Mouse (Mus musculus): ENCODE measurements around the gene Nphp1. TPM values are rescaled to one million over a fixed set of nuclear protein-coding genes. Genes with fewer than 3 reads are reported as not detected.

Nphp1 gene
- total and polyA plus RNA-seq, 3 experiments = 19.1 to 63.6 (median 37.1) TPM

- Histone ChIP-seq H3K9me3 (replicated peaks; ENCODE audit: insufficient read depth, low read length) (no peaks in the 10 kb centered on the region), H3K27me3 (ENCODE audit: control insufficient read depth in 1 of 2, insufficient read depth in 2 of 2, low read length in 2 of 2) (no peaks in the 10 kb centered on the region), H3K4me3 (ENCODE audit: control insufficient read depth in 1 of 2, insufficient read depth in 1 of 2, low read depth in 2 of 2, low read length in 2 of 2) (no peak overlapping the region), H3K27ac (ENCODE audit: control insufficient read depth, low read depth, low read length) (no peak overlapping the region), H3K79me2 (ENCODE audit: control insufficient read depth, insufficient read depth, low read length, poor library complexity) (no peaks in the 10 kb centered on the region), H3K4me1 (ENCODE audit: control insufficient read depth in 1 of 2, insufficient read depth in 2 of 2, low read length in 2 of 2) (peaks cover 13 to 23% of the 10 kb centered on the region in 2 experiments), H3K36me3 (ENCODE audit: control insufficient read depth in 1 of 2, insufficient read depth in 2 of 2, low read length in 2 of 2) (peaks cover 0 to 23% of the 10 kb centered on the region in 2 experiments; a peak in 2 of 4 replicates), H3K9ac (ENCODE audit: control insufficient read depth, low read depth, low read length, poor library complexity, severe bottlenecking) (no peak overlapping the region)
- peak; percentile 61 for DNase-seq (ENCODE audit: low read depth, low spot score)
- TF ChIP-seq UBTF (IDR thresholded peaks at IDR 0.05; ENCODE audit: borderline replicate concordance, insufficient read depth, low read depth, low read length) (no peak), GATA1 (IDR thresholded peaks at IDR 0.05; ENCODE audit: low read depth, low read length) (peak; percentile 72), EP300 (IDR thresholded peaks at IDR 0.05; ENCODE audit: low read depth in 1 of 2, low read length in 2 of 2) (peak in 1 of 2 experiments; percentile 55; a peak in 2 of 4 replicates)
These were observed 29.4 kb downstream of the Nphp1 start for GRCm38 (mm10) chr2:127759157-127759880.

DNA sequence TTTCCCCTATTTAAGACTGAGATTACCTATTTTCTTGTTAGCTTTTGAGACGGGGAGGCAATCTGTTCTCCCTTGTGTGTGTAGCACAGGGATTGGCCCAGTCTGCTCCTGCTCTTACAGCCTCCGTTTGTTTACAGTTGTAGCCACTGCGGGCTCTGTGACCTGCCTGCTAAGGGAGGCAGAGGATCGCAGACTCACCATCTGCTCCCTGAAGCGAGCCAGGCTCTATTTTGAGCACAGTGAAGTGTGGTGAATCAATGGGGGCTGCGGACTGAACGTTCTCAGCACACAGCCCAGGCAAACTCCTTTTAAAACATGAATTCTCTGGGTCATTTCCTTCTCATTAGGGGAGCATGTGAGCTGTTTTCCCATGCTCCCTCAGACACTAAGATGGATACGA is 31.5 kb downstream of the Nphp1 start:
- peaks cover 0 to 23% of the 10 kb centered on the region in 2 experiments; a peak in 2 of 4 replicates for H3K36me3 ChIP-seq (ENCODE audit: control insufficient read depth in 1 of 2, insufficient read depth in 2 of 2, low read length in 2 of 2)
- H3K27me3 ChIP-seq (ENCODE audit: control insufficient read depth in 1 of 2, insufficient read depth in 2 of 2, low read length in 2 of 2) = no peaks in the 10 kb centered on the region
- H3K79me2 ChIP-seq (ENCODE audit: control insufficient read depth, insufficient read depth, low read length, poor library complexity) = no peaks in the 10 kb centered on the region
- no peak overlapping the region for H3K27ac ChIP-seq (ENCODE audit: control insufficient read depth, low read depth, low read length)
- TF ChIP-seq POLR2AphosphoS5 (IDR thresholded peaks at IDR 0.05; ENCODE audit: borderline replicate concordance, low read depth, low read length) (no peak), MEF2A (IDR thresholded peaks at IDR 0.05; ENCODE audit: extremely low read depth, insufficient replicate concordance, low read depth, low read length, poor library complexity, severe bottlenecking) (no peak), MYB (IDR thresholded peaks at IDR 0.05; ENCODE audit: low read depth, low read length) (no peak), NRF1 (IDR thresholded peaks at IDR 0.05; ENCODE audit: insufficient read depth, low read depth, low read length, poor library complexity, severe bottlenecking) (no peak), MYC (IDR thresholded peaks at IDR 0.05; ENCODE audit: low read depth, low read length) (no peak), CHD1 (IDR thresholded peaks at IDR 0.05; ENCODE audit: low read depth, low read length) (no peak), TCF12 (IDR thresholded peaks at IDR 0.05; ENCODE audit: low read depth, low read length) (no peak), CHD2 (IDR thresholded peaks at IDR 0.05; ENCODE audit: low read length) (no peak), USF2 (IDR thresholded peaks at IDR 0.05; ENCODE audit: borderline replicate concordance in 1 of 2, insufficient read depth in 1 of 2, low read depth in 1 of 2, low read length in 2 of 2) (no peak), ETS1 (IDR thresholded peaks at IDR 0.05; ENCODE audit: low read depth, low read length) (no peak), MAFK (IDR thresholded peaks at IDR 0.05; ENCODE audit: borderline replicate concordance, low read depth, low read length) (no peak), MXI1 (IDR thresholded peaks at IDR 0.05; ENCODE audit: low read depth, low read length) (no peak), TAL1 (IDR thresholded peaks at IDR 0.05; ENCODE audit: low read length) (no peak), ZKSCAN1 (IDR thresholded peaks at IDR 0.05; ENCODE audit: low read depth, low read length) (no peak), SIN3A (IDR thresholded peaks at IDR 0.05; ENCODE audit: low read length) (no peak), BHLHE40 (IDR thresholded peaks at IDR 0.05; ENCODE audit: borderline replicate concordance, low read depth, low read length) (no peak), ZC3H11A (IDR thresholded peaks at IDR 0.05; ENCODE audit: low read depth, low read length) (no peak)
- DNase-seq (ENCODE audit: low read depth, low spot score) = no peak
- no peak overlapping the region for H3K9ac ChIP-seq (ENCODE audit: control insufficient read depth, low read depth, low read length, poor library complexity, severe bottlenecking)
- H3K4me1 ChIP-seq (ENCODE audit: control insufficient read depth in 1 of 2, insufficient read depth in 2 of 2, low read length in 2 of 2) = peaks cover 13 to 23% of the 10 kb centered on the region in 2 experiments
- no peaks in the 10 kb centered on the region for H3K9me3 ChIP-seq (replicated peaks; ENCODE audit: insufficient read depth, low read length)
- no peak overlapping the region for H3K4me3 ChIP-seq (ENCODE audit: control insufficient read depth in 1 of 2, insufficient read depth in 1 of 2, low read depth in 2 of 2, low read length in 2 of 2)

Data from MEL (cell line).